Mouse (Mus musculus) heart, embryonic 16.5 days (tissue): ENCODE results near the gene Phb. TPM values are rescaled to one million over a fixed set of nuclear protein-coding genes. Genes with fewer than 3 reads are reported as not detected.

Experiments
- ATAC-seq: fragments of 200-750 bp; cut with Nextera tagmentation; replicated peaks from 2 replicates; pipeline ENCODE4 v1.8.0; 2017; ENCODE audit warnings: moderate number of reproducible peaks; ENCODE audit not compliant: insufficient read depth, low FRiP score; ENCODE audit errors: extremely low read depth
- H3K27ac ChIP-seq: fragments of 300-500 bp; sonication (generic); 2 replicates; pipeline ENCODE4 v1.5.1; 2014; ENCODE audit warnings: mild to moderate bottlenecking, low read length, control low read depth, moderate library complexity
- H3K27me3 ChIP-seq: fragments of 300-500 bp; sonication (generic); 2 replicates; pipeline ENCODE4 v1.6.1; 2014; ENCODE audit warnings: low read length, mixed read lengths; ENCODE audit not compliant: control insufficient read depth, insufficient read depth
- H3K36me3 ChIP-seq: fragments of 300-500 bp; sonication (generic); 2 replicates; pipeline ENCODE4 v1.6.1; 2014; ENCODE audit not compliant: control insufficient read depth, insufficient read depth
- H3K4me1 ChIP-seq: fragments of 300-500 bp; sonication (generic); 2 replicates; pipeline ENCODE4 v1.6.1; 2014; ENCODE audit warnings: low read length, mixed read lengths; ENCODE audit not compliant: control insufficient read depth, insufficient read depth
- H3K4me2 ChIP-seq: fragments of 300-500 bp; sonication (generic); 2 replicates; pipeline ENCODE4 v1.6.1; 2014; ENCODE audit warnings: low read depth, mild to moderate bottlenecking, control low read depth, low read length
- H3K4me3 ChIP-seq: fragments of 300-500 bp; sonication (generic); 2 replicates; pipeline ENCODE4 v1.5.1; 2014; ENCODE audit warnings: mild to moderate bottlenecking, control low read depth, low read length
- H3K9ac ChIP-seq: fragments of 300-500 bp; sonication (generic); 2 replicates; pipeline ENCODE4 v1.6.1; 2014; ENCODE audit warnings: low read length, control low read depth
- H3K9me3 ChIP-seq: fragments of 300-500 bp; sonication (generic); replicated peaks from 2 replicates; pipeline ENCODE4 v1.6.1; 2016; ENCODE audit warnings: low read length; ENCODE audit not compliant: control insufficient read depth
- WGBS: fragments of 180-500 bp; shearing (Covaris S2); extraction: QIAGEN DNeasy Blood & Tissue Kit; methylation state at CpG from one replicate; pipeline ENCODE4 v1.1.7; 2014; 5-methylcytosine and 5-hydroxymethylcytosine counted together
- polyA plus RNA-seq: library from polyadenylated mRNA; unstranded; fragments of >200 nt; fragmentation: Nextera tagmentation; extraction: Ambion mirVana; gene quantifications from 2 replicates; pipeline ENCODE4 v1.2.1, GENCODE M21; 2015

The Phb gene
- 295 and 306 TPM in 2 replicates for polyA plus RNA-seq

GRCm38 (mm10) chr11:95666529-95667149, at the start of gene Phb:
Gene Phb (plus strand): TSS chr11:95666957.
- peak; percentile 96 for ATAC-seq
- Histone ChIP-seq H3K36me3 (peaks cover 27% of the 10 kb centered on the region), H3K4me1 (peaks cover 8% of the 10 kb centered on the region; the same call in 1 of the 2 replicates), H3K9ac (peak within 1 kb of the TSS; percentile 89), H3K27ac (peak within 1 kb of the TSS; percentile 92), H3K9me3 (no peaks in the 10 kb centered on the region), H3K4me2 (peak within 1 kb of the TSS; percentile 91), H3K4me3 (peak within 1 kb of the TSS; percentile 91), H3K27me3 (no peaks in the 10 kb centered on the region)
- WGBS = under 1% methylated on average over 25 of the region's 25 CpGs

DNA sequence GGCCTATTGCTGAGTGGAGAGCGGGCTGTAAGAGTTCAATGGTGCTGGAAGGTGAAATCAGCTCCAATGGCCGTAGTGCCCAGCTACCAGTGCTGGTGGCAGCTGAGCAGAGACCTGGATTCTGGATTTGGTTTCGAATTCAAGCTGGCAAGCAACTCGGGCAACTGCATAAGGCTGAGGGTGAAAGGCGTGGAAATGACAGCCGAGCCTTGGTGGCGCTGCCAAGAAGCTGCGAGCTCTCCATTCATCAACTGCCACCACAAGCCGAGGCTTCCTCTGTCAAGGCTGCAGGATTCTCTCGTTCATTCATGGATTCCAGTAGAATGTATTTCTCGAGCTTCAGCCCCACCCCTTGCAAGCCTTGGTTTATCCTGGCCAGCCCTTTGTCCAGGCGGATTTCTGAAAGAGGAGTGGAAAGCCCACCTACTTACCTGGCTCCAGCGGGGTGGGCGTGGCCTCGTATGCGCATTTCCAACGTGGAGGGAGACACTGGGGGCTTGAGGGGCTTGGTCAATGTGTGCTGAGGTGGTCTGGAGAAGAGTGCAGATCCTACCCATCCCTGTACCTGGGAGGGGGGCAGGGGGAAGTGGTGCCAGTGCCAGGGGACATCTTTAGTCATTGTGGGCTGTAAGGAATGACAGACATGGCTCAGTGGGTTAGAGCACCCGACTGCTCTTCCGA, 48.8 kb upstream of the Phb start:
- Histone ChIP-seq H3K36me3 (no peaks in the 10 kb centered on the region), H3K4me1 (no peaks in the 10 kb centered on the region), H3K27ac (no peak overlapping the region), H3K9me3 (no peaks in the 10 kb centered on the region), H3K27me3 (peaks cover 8% of the 10 kb centered on the region; the same call in 1 of the 2 replicates), H3K4me3 (no peak overlapping the region), H3K9ac (no peak overlapping the region), H3K4me2 (no peak overlapping the region)
- 54% methylated on average over 19 of the region's 19 CpGs for WGBS
- no peak for ATAC-seq

DNA sequence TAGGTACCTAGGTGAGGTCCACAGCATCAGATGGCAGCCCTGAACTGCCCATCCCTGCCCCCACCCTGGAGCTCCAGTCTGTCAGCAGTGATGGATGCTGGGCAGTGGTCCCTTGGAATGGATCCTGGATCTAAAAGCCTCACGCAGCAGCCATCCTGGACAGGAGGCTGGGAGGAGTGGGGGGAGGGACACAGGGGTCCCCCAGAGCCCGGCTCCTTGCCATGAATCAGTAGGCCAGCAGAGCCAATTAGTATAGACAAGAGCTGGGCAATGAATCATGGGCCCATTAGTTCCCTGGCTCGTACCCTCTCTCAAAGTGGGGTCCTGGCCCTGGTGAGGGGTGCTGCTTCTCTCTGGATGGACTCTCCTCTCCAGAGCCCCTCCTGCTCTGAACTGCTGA, 47.7 kb upstream of the Phb start:
- Histone ChIP-seq H3K9me3 (no peaks in the 10 kb centered on the region), H3K27me3 (peaks cover 16% of the 10 kb centered on the region)
- WGBS = 85% methylated on average over 3 of the region's 3 CpGs

GRCm38 (mm10) chr11:95619886-95620444, 46.8 kb upstream of the Phb start:
- WGBS = 80% methylated on average over 5 of the region's 5 CpGs

More for the DNA sequence above, 47.7 kb upstream of the Phb start:
- Histone ChIP-seq H3K9ac (no peak overlapping the region), H3K4me2 (no peak overlapping the region), H3K4me3 (no peak overlapping the region), H3K36me3 (no peaks in the 10 kb centered on the region), H3K4me1 (no peaks in the 10 kb centered on the region), H3K27ac (no peak overlapping the region)
- ATAC-seq = no peak

GRCm38 (mm10) chr11:95621010-95621409, 45.7 kb upstream of the Phb start:
- no peak overlapping the region for H3K9ac ChIP-seq
- H3K4me3 ChIP-seq = no peak overlapping the region
- no peak for ATAC-seq
- H3K27me3 ChIP-seq = peaks cover 16% of the 10 kb centered on the region
- no peak overlapping the region for H3K27ac ChIP-seq
- WGBS = 42% methylated on average over 4 of the region's 4 CpGs
- H3K9me3 ChIP-seq = no peaks in the 10 kb centered on the region
- no peaks in the 10 kb centered on the region for H3K36me3 ChIP-seq
- H3K4me1 ChIP-seq = no peaks in the 10 kb centered on the region
- H3K4me2 ChIP-seq = no peak overlapping the region

More at GRCm38 (mm10) chr11:95619886-95620444, 46.8 kb upstream of the Phb start:
- H3K36me3 ChIP-seq = no peaks in the 10 kb centered on the region
- H3K4me1 ChIP-seq = no peaks in the 10 kb centered on the region
- no peak overlapping the region for H3K4me2 ChIP-seq
- H3K27me3 ChIP-seq = peaks cover 16% of the 10 kb centered on the region
- no peak for ATAC-seq
- H3K4me3 ChIP-seq = no peak overlapping the region
- H3K9ac ChIP-seq = no peak overlapping the region
- no peak overlapping the region for H3K27ac ChIP-seq
- H3K9me3 ChIP-seq = no peaks in the 10 kb centered on the region

DNA sequence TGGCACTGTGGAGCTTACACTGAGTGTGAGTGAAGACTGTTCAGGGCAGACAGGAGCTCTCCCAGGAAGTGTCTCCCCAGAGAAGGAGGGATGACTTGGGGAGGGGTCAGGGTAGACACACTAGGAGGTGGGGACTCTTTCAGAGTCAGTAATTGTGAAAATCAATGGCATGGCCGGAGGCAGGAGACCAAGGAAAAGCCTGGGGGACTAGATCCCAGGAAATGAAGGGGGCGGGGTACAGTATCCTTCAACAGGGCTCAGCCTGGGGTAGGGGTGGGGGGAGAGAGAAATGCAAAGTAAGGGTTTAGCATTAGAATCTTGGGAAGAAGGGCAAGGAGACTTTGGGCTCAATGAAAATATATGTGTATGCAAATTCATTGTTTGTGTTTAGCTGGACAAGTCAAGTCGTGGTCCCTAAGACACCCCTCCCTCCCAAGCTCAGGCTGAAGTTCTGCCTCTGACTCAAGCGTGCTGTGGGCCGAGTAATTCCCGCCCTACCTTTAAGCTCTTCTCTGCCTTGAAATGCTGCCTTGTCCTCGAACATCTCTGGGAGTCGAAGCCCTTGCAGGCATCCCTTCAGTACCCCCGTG, 45.1 kb upstream of the Phb start:
- Histone ChIP-seq H3K4me3 (no peak overlapping the region), H3K27ac (no peak overlapping the region), H3K9me3 (no peaks in the 10 kb centered on the region), H3K36me3 (no peaks in the 10 kb centered on the region), H3K4me1 (no peaks in the 10 kb centered on the region), H3K9ac (no peak overlapping the region), H3K4me2 (no peak overlapping the region), H3K27me3 (peaks cover 16% of the 10 kb centered on the region)
- WGBS = 44% methylated on average over 9 of the region's 9 CpGs
- no peak for ATAC-seq

DNA sequence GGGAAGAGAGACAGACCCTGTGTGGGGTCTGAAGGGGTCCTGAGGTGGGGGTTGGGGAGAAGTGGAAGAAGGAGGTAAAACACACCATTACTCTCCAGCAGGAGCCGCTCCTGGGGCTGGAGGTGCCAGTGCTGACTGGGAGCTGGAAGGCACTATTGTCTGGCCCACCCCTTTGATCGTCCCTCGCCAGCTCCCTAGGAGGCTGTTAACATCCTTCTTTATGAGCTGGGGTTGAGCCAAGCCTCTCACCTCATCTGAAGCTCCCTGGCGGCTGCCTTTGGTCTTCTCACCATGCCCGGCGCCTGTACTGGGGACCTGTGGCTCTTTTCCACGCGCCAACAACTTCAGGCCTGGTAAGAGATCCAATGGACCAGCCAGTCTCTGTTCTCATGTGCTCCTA, 44.3 kb upstream of the Phb start:
- Histone ChIP-seq H3K9me3 (no peaks in the 10 kb centered on the region), H3K27me3 (peaks cover 20% of the 10 kb centered on the region), H3K36me3 (no peaks in the 10 kb centered on the region), H3K9ac (no peak overlapping the region), H3K4me3 (no peak overlapping the region), H3K4me2 (no peak overlapping the region), H3K27ac (no peak overlapping the region), H3K4me1 (no peaks in the 10 kb centered on the region)
- no peak for ATAC-seq
- 42% methylated on average over 8 of the region's 8 CpGs for WGBS

GRCm38 (mm10) chr11:95630558-95630957, 36.2 kb upstream of the Phb start:
- H3K9ac ChIP-seq = no peak overlapping the region
- ATAC-seq = no peak
- H3K4me1 ChIP-seq = no peaks in the 10 kb centered on the region
- H3K4me2 ChIP-seq = no peak overlapping the region
- no peaks in the 10 kb centered on the region for H3K9me3 ChIP-seq
- H3K27me3 ChIP-seq = peaks cover 13% of the 10 kb centered on the region
- no peak overlapping the region for H3K4me3 ChIP-seq
- WGBS = 84% methylated on average over 6 of the region's 6 CpGs
- H3K36me3 ChIP-seq = no peaks in the 10 kb centered on the region
- H3K27ac ChIP-seq = no peak overlapping the region

GRCm38 (mm10) chr11:95631301-95631700, 35.5 kb upstream of the Phb start:
- Histone ChIP-seq H3K4me2 (no peak overlapping the region), H3K4me1 (no peaks in the 10 kb centered on the region), H3K27me3 (peaks cover 13% of the 10 kb centered on the region), H3K4me3 (no peak overlapping the region), H3K9me3 (no peaks in the 10 kb centered on the region), H3K36me3 (no peaks in the 10 kb centered on the region), H3K27ac (no peak overlapping the region), H3K9ac (no peak overlapping the region)
- ATAC-seq = no peak
- WGBS = 49% methylated on average over 4 of the region's 4 CpGs
